Mouse (Mus musculus) layer of hippocampus, postnatal 10 days (tissue): ENCODE data around the gene Selenoh. TPM values are rescaled to one million over a fixed set of nuclear protein-coding genes. Genes with fewer than 3 reads are reported as not detected.
"Not testable (repeated sequence)": the region's sequence is repeated elsewhere in the genome, so short reads cannot be mapped to it uniquely, and the experiment has no call there.

Experiments
- DNase-seq, 2 experiments: peaks; one replicate each; pipeline ENCODE4 v3.0.0; 2021; ENCODE audit warnings: low spot score in 2 of 2
- total RNA-seq, 2 experiments: library from RNA; stranded (reverse); gene quantifications; 2 replicates each; pipeline ENCODE4 v1.2.3; 2021

The Selenoh gene
- total RNA-seq, 2 experiments from 2014 or later = 58.8 to 67.6 TPM

- DNase-seq = no peak
Measured at GRCm38 (mm10) chr2:84677270-84677967, 6.8 kb upstream of the Selenoh start.

GRCm38 (mm10) chr2:84671535-84671934 is 965 bp upstream of the Selenoh start:
- DNase-seq = not testable (repeated sequence)

GRCm38 (mm10) chr2:84669828-84670568 is 572 bp downstream of the Selenoh start:
- DNase-seq = no peak

GRCm38 (mm10) chr2:84666081-84666480 is 4.5 kb downstream of the Selenoh start:
- DNase-seq = no peak

- DNase-seq = no peak
Measured at GRCm38 (mm10) chr2:84662866-84663265, 7.7 kb downstream of the Selenoh start.

- DNase-seq = peak in 1 of 2 experiments; percentile 36
Measured at GRCm38 (mm10) chr2:84660253-84660652, 10.3 kb downstream of the Selenoh start.

- DNase-seq = no peak
Measured at GRCm38 (mm10) chr2:84658806-84659205, 11.8 kb downstream of the Selenoh start, which contains the start of gene Btbd18. Gene Btbd18 (plus strand): TSS chr2:84659079.

- DNase-seq = no peak
Measured at GRCm38 (mm10) chr2:84655864-84656263, 14.7 kb downstream of the Selenoh start.

GRCm38 (mm10) chr2:84653354-84653753 is 17.2 kb downstream of the Selenoh start:
- no peak for DNase-seq

- peak; percentile 75 to 83 for DNase-seq
Measured at GRCm38 (mm10) chr2:84650464-84651195, 19.9 kb downstream of the Selenoh start, which contains the start of gene Ctnnd1. Gene Ctnnd1 (minus strand): TSS chr2:84650765.

- DNase-seq = no peak
Measured at GRCm38 (mm10) chr2:84649674-84650073, 20.9 kb downstream of the Selenoh start.

- no peak for DNase-seq
Measured at GRCm38 (mm10) chr2:84648369-84648768, 22.2 kb downstream of the Selenoh start.

GRCm38 (mm10) chr2:84647051-84647568 is 23.5 kb downstream of the Selenoh start:
- DNase-seq = no peak

GRCm38 (mm10) chr2:84646138-84646537 is 24.4 kb downstream of the Selenoh start:
- DNase-seq = no peak

- DNase-seq = no peak
Measured at GRCm38 (mm10) chr2:84640833-84641232, 29.7 kb downstream of the Selenoh start.

GRCm38 (mm10) chr2:84638428-84639220 is 31.9 kb downstream of the Selenoh start:
- no peak for DNase-seq

- DNase-seq = no peak
Measured at GRCm38 (mm10) chr2:84637452-84638165, 33.0 kb downstream of the Selenoh start.

- no peak for DNase-seq
Measured at GRCm38 (mm10) chr2:84636231-84636741, 34.3 kb downstream of the Selenoh start.

- peak; percentile 76 to 79 for DNase-seq
Measured at GRCm38 (mm10) chr2:84635611-84636010, 35.0 kb downstream of the Selenoh start.
